Mouse (Mus musculus) liver, embryonic 12.5 days (tissue): ENCODE data around the gene Tril. TPM values are rescaled to one million over a fixed set of nuclear protein-coding genes. Genes with fewer than 3 reads are reported as not detected.

Experiments used
- ATAC-seq: fragments of 200-750 bp; cut with Nextera tagmentation; 2 replicates; pipeline ENCODE4 v1.8.0; 2017; ENCODE audit warnings: moderate number of reproducible peaks, mild to moderate bottlenecking, moderate library complexity
- H3K27ac ChIP-seq: fragments of 300-500 bp; sonication (generic); 2 replicates; pipeline ENCODE4 v1.5.1; 2016; ENCODE audit warnings: mild to moderate bottlenecking
- H3K27me3 ChIP-seq: fragments of 300-500 bp; sonication (generic); replicated peaks from 2 replicates; pipeline ENCODE4 v1.6.1; 2016; ENCODE audit warnings: mild to moderate bottlenecking, moderate library complexity
- H3K36me3 ChIP-seq: fragments of 300-500 bp; sonication (generic); 2 replicates; pipeline ENCODE4 v1.6.1; 2016; ENCODE audit warnings: mild to moderate bottlenecking, moderate library complexity
- H3K4me1 ChIP-seq: fragments of 300-500 bp; sonication (generic); 2 replicates; pipeline ENCODE4 v1.6.1; 2016
- H3K4me2 ChIP-seq: fragments of 300-500 bp; sonication (generic); 2 replicates; pipeline ENCODE4 v1.6.1; 2016; ENCODE audit warnings: mild to moderate bottlenecking, moderate library complexity
- H3K4me3 ChIP-seq: fragments of 300-500 bp; sonication (generic); 2 replicates; pipeline ENCODE4 v1.5.1; 2016; ENCODE audit warnings: mild to moderate bottlenecking, moderate library complexity
- H3K9ac ChIP-seq: fragments of 300-500 bp; sonication (generic); 2 replicates; pipeline ENCODE4 v1.6.1; 2016; ENCODE audit warnings: mild to moderate bottlenecking, moderate library complexity
- H3K9me3 ChIP-seq: fragments of 300-500 bp; sonication (generic); replicated peaks from 2 replicates; pipeline ENCODE4 v1.6.1; 2016; ENCODE audit warnings: mild to moderate bottlenecking, moderate library complexity
- WGBS: fragments of 180-500 bp; shearing (Covaris S2); methylation state at CpG from one replicate; pipeline ENCODE4 v1.1.7; 2016; ENCODE audit not compliant: insufficient replicate concordance; 5-methylcytosine and 5-hydroxymethylcytosine counted together
- polyA plus RNA-seq: library from polyadenylated mRNA; unstranded; fragments of >200 nt; fragmentation: Nextera tagmentation; extraction: Ambion mirVana; gene quantifications from 2 replicates; pipeline ENCODE4 v1.2.1, GENCODE M21; 2016

The Tril gene
- polyA plus RNA-seq, 1 experiment from 2014 or later = 1.5 TPM

- Histone ChIP-seq H3K4me3 (peak overlapping the region; percentile 44; the same call in 1 of the 2 replicates), H3K4me2 (peak overlapping the region; percentile 66), H3K9ac (no peak overlapping the region), H3K36me3 (no peaks in the 10 kb centered on the region), H3K4me1 (peaks cover 22% of the 10 kb centered on the region), H3K27ac (no peak overlapping the region), H3K27me3 (peaks cover 81% of the 10 kb centered on the region), H3K9me3 (no peaks in the 10 kb centered on the region)
- no peak for ATAC-seq
- WGBS = 8% methylated on average over 52 of the region's 52 CpGs
Observed at GRCm38 (mm10) chr6:53818732-53819661, 1.6 kb downstream of the Tril start.

- Histone ChIP-seq H3K27ac (no peak overlapping the region), H3K27me3 (peaks cover 74% of the 10 kb centered on the region), H3K4me2 (peak overlapping the region; percentile 66), H3K36me3 (no peaks in the 10 kb centered on the region), H3K4me3 (peak overlapping the region; percentile 44), H3K9ac (no peak overlapping the region), H3K9me3 (no peaks in the 10 kb centered on the region), H3K4me1 (peaks cover 22% of the 10 kb centered on the region)
- no peak for ATAC-seq
- 2% methylated on average over 42 of the region's 42 CpGs for WGBS
Observed at GRCm38 (mm10) chr6:53818264-53818731, 2.3 kb downstream of the Tril start.

- 12% methylated on average over 33 of the region's 33 CpGs for WGBS
- H3K4me3 ChIP-seq = peak overlapping the region; percentile 44
- H3K9ac ChIP-seq = no peak overlapping the region
- H3K27ac ChIP-seq = no peak overlapping the region
- peaks cover 70% of the 10 kb centered on the region for H3K27me3 ChIP-seq
- H3K4me1 ChIP-seq = peaks cover 22% of the 10 kb centered on the region
- H3K36me3 ChIP-seq = no peaks in the 10 kb centered on the region
- H3K9me3 ChIP-seq = no peaks in the 10 kb centered on the region
- ATAC-seq = no peak
- H3K4me2 ChIP-seq = peak overlapping the region; percentile 66
Observed at GRCm38 (mm10) chr6:53817763-53818174, 2.9 kb downstream of the Tril start.

GRCm38 (mm10) chr6:53816661-53817060 lies 4.0 kb downstream of the Tril start:
- no peak overlapping the region for H3K9ac ChIP-seq
- H3K4me1 ChIP-seq = peaks cover 22% of the 10 kb centered on the region
- peaks cover 59% of the 10 kb centered on the region for H3K27me3 ChIP-seq
- no peak for ATAC-seq
- no peak overlapping the region for H3K4me3 ChIP-seq
- H3K9me3 ChIP-seq = no peaks in the 10 kb centered on the region
- no peaks in the 10 kb centered on the region for H3K36me3 ChIP-seq
- H3K4me2 ChIP-seq = no peak overlapping the region
- 68% methylated on average over 8 of the region's 8 CpGs for WGBS
- no peak overlapping the region for H3K27ac ChIP-seq

- ATAC-seq = no peak
Observed at GRCm38 (mm10) chr6:53815691-53816090, 4.9 kb downstream of the Tril start.

GRCm38 (mm10) chr6:53814214-53814613 lies 6.4 kb downstream of the Tril start:
- no peaks in the 10 kb centered on the region for H3K9me3 ChIP-seq
- no peak overlapping the region for H3K9ac ChIP-seq
- no peak for ATAC-seq
- peaks cover 15% of the 10 kb centered on the region for H3K4me1 ChIP-seq
- H3K4me3 ChIP-seq = no peak overlapping the region
- H3K27ac ChIP-seq = no peak overlapping the region
- peaks cover 36% of the 10 kb centered on the region for H3K27me3 ChIP-seq
- no peak overlapping the region for H3K4me2 ChIP-seq
- H3K36me3 ChIP-seq = no peaks in the 10 kb centered on the region

More at GRCm38 (mm10) chr6:53815691-53816090, 4.9 kb downstream of the Tril start:
- Histone ChIP-seq H3K36me3 (no peaks in the 10 kb centered on the region), H3K4me3 (no peak overlapping the region), H3K27ac (no peak overlapping the region), H3K9ac (no peak overlapping the region), H3K4me1 (peaks cover 22% of the 10 kb centered on the region), H3K9me3 (no peaks in the 10 kb centered on the region), H3K4me2 (no peak overlapping the region), H3K27me3 (peaks cover 49% of the 10 kb centered on the region)
- 50% methylated on average over 7 of the region's 7 CpGs for WGBS

GRCm38 (mm10) chr6:53812242-53812641 lies 8.4 kb downstream of the Tril start:
- no peak overlapping the region for H3K9ac ChIP-seq
- H3K27ac ChIP-seq = no peak overlapping the region
- WGBS = 48% methylated on average over 3 of the region's 3 CpGs
- no peaks in the 10 kb centered on the region for H3K36me3 ChIP-seq
- H3K9me3 ChIP-seq = no peaks in the 10 kb centered on the region
- H3K4me1 ChIP-seq = no peaks in the 10 kb centered on the region
- H3K27me3 ChIP-seq = peaks cover 18% of the 10 kb centered on the region
- no peak overlapping the region for H3K4me3 ChIP-seq
- no peak for ATAC-seq
- H3K4me2 ChIP-seq = no peak overlapping the region

- Histone ChIP-seq H3K36me3 (no peaks in the 10 kb centered on the region), H3K4me2 (no peak overlapping the region), H3K9me3 (no peaks in the 10 kb centered on the region), H3K4me3 (no peak overlapping the region), H3K4me1 (no peaks in the 10 kb centered on the region), H3K27me3 (peaks cover 4% of the 10 kb centered on the region; the same call in 1 of the 2 replicates), H3K27ac (no peak overlapping the region), H3K9ac (no peak overlapping the region)
- ATAC-seq = no peak
- 73% methylated on average over 9 of the region's 9 CpGs for WGBS
Observed at GRCm38 (mm10) chr6:53808801-53809200, 11.8 kb downstream of the Tril start.

- H3K27ac ChIP-seq = no peak overlapping the region
- 67% methylated on average over 3 of the region's 3 CpGs for WGBS
- ATAC-seq = no peak
- no peaks in the 10 kb centered on the region for H3K36me3 ChIP-seq
- no peak overlapping the region for H3K9ac ChIP-seq
- H3K4me2 ChIP-seq = no peak overlapping the region
- no peaks in the 10 kb centered on the region for H3K9me3 ChIP-seq
- H3K27me3 ChIP-seq = peaks cover 4% of the 10 kb centered on the region; the same call in 1 of the 2 replicates
- no peaks in the 10 kb centered on the region for H3K4me1 ChIP-seq
- no peak overlapping the region for H3K4me3 ChIP-seq
Observed at GRCm38 (mm10) chr6:53807185-53807584, 13.4 kb downstream of the Tril start.

- H3K36me3 ChIP-seq = no peaks in the 10 kb centered on the region
- 68% methylated on average over 8 of the region's 8 CpGs for WGBS
- no peaks in the 10 kb centered on the region for H3K9me3 ChIP-seq
- H3K4me1 ChIP-seq = no peaks in the 10 kb centered on the region
- H3K4me2 ChIP-seq = no peak overlapping the region
- H3K27me3 ChIP-seq = peaks cover 4% of the 10 kb centered on the region; the same call in 1 of the 2 replicates
- no peak overlapping the region for H3K4me3 ChIP-seq
- no peak overlapping the region for H3K9ac ChIP-seq
- no peak overlapping the region for H3K27ac ChIP-seq
- ATAC-seq = no peak
Observed at GRCm38 (mm10) chr6:53806591-53807023, 14.0 kb downstream of the Tril start.

GRCm38 (mm10) chr6:53806021-53806420 lies 14.6 kb downstream of the Tril start:
- WGBS = 61% methylated on average over 5 of the region's 5 CpGs
- no peak overlapping the region for H3K9ac ChIP-seq

GRCm38 (mm10) chr6:53804145-53804544 lies 16.5 kb downstream of the Tril start:
- Histone ChIP-seq H3K27me3 (peaks cover 6% of the 10 kb centered on the region), H3K27ac (no peak overlapping the region), H3K9ac (no peak overlapping the region), H3K9me3 (no peaks in the 10 kb centered on the region), H3K4me1 (no peaks in the 10 kb centered on the region), H3K4me3 (no peak overlapping the region), H3K4me2 (no peak overlapping the region), H3K36me3 (no peaks in the 10 kb centered on the region)
- ATAC-seq = no peak
- WGBS = 67% methylated on average over 6 of the region's 6 CpGs

More at GRCm38 (mm10) chr6:53806021-53806420, 14.6 kb downstream of the Tril start:
- no peak overlapping the region for H3K4me3 ChIP-seq
- no peak overlapping the region for H3K27ac ChIP-seq
- H3K9me3 ChIP-seq = no peaks in the 10 kb centered on the region
- peaks cover 4% of the 10 kb centered on the region; the same call in 1 of the 2 replicates for H3K27me3 ChIP-seq
- H3K36me3 ChIP-seq = no peaks in the 10 kb centered on the region
- no peaks in the 10 kb centered on the region for H3K4me1 ChIP-seq
- H3K4me2 ChIP-seq = no peak overlapping the region
- no peak for ATAC-seq
